Mouse (Mus musculus): ENCODE measurements around the gene Sardh. TPM values are rescaled to one million over a fixed set of nuclear protein-coding genes. Genes with fewer than 3 reads are reported as not detected.

Gene Sardh
- total RNA-seq (2014; fragmentation: Nextera tagmentation) (not detected in 2 replicates), total RNA-seq (2017) (0.82 TPM in 1 of 2 replicates, not detected in the other)

DNA sequence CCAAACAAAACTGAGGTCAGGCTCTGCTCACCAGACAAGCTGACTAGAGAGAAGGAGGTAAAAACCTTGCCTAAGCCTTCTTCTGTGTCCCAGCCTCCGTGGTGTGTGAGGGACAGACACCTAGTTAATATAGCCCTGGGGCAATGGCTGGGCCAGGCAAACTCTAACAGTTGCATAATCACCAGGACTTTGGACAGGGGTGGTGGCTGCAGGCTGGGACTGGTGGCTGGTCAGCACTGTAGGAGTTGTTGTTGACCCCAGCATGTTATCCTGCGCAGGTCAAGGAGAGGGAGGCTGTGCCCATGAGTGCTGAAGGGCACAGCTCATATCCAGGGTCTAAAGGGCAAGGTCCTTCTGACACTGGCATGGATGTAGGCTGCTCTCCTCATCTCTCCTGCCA lies at the start of gene Sardh:
Gene Sardh, minus strand, starts transcription at position 127 of the 400 bp plus-strand sequence.
- ATAC-seq (replicated peaks; ENCODE audit: poor library complexity, severe bottlenecking): no peak

DNA sequence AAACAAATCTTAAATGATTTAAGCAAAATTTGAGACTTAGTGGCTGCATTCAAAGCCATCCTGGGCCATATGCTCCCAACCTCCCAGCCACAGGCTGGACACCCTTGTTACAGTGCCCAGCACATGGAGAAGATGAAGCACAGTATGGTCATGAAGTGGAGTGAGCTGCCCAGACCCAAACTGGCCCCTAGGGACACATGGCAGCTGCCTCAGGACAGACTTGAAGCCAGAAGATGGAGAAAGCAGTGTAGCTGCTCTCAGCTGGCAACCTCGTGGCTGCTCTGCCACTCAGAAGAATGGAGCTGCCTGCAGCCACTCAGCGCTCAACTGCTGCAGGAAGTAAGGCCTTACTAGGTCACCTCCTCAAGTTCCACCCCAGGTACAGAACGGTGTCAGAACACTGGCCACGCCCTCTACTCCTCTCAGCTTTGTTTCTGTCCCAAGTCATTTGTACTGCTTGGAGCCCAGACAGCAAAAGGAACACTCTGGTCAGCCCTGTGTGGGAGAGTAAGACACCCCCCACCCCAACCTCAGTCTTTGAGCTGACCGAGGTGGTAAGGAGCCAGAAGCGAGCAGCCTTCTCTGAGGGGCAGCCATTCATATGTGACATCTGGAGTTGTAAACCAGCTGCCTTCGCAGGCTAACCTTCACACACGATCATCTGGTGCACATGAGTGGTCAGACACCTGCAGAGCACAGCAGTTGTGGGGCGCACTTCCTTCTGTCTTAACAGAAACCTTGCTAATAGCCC lies 48.7 kb upstream of the Sardh start:
- no peak for ATAC-seq (replicated peaks; ENCODE audit: poor library complexity, severe bottlenecking)

DNA sequence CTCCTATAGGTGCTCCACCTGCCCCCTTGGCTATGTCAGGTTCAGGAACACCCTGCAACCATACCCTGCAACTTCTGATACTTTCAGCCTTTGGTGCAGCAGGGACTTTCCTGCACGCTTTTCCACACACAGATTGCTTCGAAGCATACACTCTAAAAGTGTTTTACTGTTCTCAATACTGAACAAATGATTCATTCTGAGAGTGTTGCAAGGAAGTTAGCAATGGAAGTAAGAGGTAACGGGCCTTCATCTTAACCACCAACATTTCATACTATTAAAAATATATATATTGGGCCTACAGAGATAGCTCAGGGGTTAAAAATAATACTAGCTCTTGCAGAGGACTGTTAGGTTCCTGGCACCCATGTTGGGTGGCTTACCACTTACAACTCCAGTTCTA lies 46.6 kb upstream of the Sardh start:
- ATAC-seq (replicated peaks; ENCODE audit: poor library complexity, severe bottlenecking): no peak

DNA sequence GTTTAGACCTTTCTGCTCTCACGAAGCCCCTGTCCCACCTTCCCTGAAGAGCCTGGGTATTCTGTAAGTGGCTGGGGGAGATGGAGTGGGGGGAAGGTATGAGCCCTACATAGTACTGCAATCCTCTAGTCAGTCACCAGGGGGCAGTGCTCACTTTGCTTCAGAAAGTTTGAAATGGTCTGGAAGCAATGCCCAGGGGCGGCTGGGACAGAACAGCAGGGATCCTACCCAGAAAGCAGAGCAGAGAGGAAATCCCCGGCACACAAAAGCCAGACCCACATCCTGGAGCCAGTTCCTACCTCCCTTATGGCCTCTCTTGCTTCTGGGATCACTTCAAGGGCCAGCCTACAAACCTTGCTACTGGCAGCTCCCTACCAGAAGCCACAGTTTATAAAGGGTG lies 40.9 kb upstream of the Sardh start:
- ATAC-seq (replicated peaks; ENCODE audit: poor library complexity, severe bottlenecking): peak; percentile 77

DNA sequence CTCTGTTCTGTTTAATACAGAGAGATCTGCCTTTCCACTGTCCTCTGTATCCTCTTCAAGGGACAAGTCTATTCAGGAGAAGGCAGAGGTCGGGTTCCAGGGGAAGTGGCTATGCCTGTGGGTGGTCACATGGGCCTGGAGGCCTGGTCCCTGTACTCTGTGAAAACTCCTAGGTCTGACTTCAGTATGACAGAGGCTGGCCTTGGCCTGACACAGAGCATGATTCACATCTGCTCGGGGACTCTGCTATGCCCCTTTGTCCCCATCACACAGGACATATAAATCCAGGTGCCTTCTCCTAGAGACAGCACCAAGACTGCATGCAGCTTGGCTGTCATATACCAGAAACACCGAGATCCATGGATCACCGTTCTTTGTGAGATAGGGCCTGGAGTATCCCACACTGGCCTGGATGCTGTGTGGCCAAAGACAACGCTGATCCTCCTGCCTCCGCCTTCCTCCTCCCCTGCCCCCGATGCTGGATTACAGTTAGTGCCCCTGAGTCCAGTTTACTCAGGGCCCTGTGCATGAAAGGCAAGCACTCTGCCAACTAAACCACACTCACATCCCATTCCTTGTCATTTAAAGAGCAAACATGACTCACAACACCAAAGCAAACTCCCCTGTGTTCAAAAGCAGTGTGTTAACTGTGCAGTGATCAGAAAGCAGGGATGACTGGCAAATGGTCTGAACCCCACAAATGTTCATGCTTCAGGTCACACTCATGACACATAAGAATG lies 39.0 kb upstream of the Sardh start:
- ATAC-seq (replicated peaks; ENCODE audit: poor library complexity, severe bottlenecking): no peak

DNA sequence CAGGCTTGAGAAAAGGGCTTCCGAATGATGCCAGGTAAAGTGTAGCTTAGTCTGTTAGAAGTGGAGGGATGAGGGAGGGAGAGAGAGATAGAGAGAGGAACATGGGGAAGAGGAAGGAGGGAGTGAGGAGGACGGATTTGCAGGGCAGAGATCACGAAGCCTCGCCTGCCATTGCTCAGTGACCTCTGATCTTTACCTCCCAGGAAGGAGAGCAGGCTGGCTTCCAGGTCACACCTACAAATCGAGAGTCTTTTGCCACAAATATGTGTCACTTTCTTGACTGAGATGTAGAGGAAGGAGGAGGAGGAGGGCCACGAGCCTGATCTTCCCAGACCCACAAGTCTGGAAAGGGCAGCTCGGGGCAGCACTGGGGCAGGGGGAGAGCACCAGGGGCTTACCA lies 36.3 kb upstream of the Sardh start:
- ATAC-seq (replicated peaks; ENCODE audit: poor library complexity, severe bottlenecking): no peak

DNA sequence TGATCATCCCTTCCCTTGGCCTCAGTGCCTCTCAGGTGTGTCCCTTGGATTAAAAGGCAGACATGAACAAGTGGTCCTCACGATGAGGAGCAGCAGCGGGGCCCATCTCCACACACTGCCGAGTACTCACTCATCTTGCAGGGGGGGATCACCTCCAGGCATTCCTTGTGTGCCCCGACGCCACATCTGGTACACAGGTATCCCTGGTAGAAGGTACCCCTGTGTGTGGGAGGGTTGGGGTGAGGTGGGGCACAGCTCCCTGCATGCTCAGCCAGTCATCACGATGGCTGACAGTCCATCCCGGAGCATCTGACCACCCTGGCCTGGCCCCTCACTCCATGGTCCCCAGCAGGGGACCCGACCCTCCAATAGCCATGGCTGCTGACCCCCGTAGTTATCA lies 33.6 kb upstream of the Sardh start:
- ATAC-seq (replicated peaks; ENCODE audit: poor library complexity, severe bottlenecking): no peak

DNA sequence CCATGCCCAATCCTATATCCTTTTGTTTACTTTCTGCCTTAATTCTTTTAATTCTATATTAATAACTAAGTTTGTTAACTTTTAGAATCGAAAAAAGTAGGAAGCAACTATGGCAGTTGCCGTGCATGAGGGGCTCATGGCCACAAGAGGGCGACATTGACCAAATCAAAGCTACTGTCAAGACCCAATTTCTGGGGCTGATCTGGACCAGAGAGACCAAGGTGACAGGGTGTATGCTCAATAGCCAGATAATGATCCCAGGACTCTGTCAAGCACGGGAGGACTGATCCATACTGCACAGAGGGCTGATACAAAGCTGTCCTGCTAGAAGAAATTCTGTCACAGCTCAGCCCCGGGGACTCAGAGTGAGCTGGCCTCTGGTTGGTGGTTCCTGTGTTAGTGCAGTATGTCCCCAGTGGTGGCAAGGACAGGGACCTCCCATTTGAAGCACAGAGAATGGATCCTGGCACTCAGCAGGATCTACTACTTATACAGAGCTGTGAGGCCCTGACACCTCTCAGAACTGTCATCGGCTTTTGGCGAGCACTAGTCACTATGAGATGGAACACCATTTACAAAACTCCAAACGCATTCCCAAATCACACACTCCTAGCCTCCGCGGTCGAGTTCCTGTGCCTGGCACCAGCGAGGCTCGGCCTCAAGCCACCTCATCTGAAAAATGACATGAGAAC lies 32.9 kb upstream of the Sardh start:
- peak; percentile 55 for ATAC-seq (replicated peaks; ENCODE audit: poor library complexity, severe bottlenecking)

DNA sequence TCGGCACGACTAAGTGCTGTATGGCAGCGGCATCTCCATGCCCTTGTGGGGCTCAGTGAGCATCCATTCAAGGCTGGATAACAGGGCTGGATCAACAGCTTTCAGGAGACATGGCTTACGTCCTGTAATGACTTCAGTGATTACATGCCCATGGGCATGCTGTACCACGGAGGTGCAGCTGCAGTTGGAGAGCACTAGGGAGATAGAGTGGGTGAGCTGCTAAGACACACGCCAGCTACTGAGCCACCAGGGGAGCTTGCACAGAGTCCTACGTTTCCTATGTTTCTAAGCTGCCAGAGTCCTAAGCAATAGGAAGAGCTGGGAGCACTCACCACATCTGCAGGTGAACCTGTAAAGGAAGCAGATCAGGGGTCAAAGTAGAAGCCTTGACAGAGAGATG lies 30.7 kb upstream of the Sardh start:
- no peak for ATAC-seq (replicated peaks; ENCODE audit: poor library complexity, severe bottlenecking)

DNA sequence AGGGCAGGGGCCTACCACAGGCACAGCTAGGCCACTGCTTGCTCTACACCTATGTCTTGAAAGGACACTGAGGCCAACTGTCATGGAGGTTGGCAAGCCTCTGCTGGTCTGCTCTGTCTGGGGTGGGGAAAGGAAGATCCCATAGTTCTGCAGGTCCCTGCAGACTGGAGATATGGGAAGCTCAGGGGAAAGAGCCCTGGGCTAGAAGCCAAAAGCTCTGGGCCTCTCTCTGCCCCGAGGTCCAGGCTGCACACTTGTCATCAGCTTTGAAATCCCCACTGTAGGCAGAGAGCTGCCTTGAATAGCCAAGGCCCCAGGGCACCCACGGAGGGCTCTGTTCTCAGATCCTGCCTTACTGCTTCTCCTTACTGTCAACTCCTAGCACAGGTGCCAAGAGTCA lies 20.2 kb upstream of the Sardh start:
- no peak for ATAC-seq (replicated peaks; ENCODE audit: poor library complexity, severe bottlenecking)

DNA sequence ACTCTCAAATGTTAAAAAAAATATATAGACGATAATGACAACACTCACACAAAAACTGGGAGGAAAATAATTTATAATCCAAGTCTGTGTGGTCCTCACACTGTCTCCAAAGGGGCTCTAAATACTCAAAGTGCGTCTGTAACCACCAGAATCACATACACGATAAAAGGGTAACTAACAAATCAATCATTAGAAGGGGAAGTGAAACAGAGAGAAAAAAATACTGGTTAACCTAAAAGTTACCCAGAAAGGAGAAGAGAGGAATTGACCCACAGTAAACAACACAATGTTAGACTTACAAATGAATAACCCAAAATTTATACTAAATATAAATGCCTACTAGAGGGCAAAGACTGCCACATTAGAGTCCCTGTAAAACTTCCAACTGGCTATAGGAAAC lies 17.7 kb upstream of the Sardh start:
- ATAC-seq (replicated peaks; ENCODE audit: poor library complexity, severe bottlenecking): peak; percentile 60

DNA sequence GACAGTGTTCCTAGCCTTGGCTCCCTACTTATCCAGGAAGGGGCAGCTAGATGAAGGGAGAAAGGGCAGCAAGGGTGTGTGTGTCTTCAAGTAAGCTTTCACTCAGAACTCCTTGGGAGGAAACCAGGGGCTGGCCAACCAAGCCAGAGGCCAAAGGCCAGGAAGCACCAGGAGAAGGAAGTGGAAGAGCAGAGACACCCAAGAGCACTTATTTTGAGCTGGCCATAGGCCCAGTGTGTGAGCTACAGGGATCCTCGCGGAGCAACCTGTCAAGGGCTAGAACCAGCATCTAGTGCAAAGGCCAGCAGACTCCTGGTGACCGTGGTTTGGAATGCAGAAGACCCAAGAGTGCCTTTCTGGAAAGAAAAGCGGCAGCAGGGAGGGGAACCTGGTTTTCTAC lies 14.8 kb upstream of the Sardh start:
- no peak for ATAC-seq (replicated peaks; ENCODE audit: poor library complexity, severe bottlenecking)

DNA sequence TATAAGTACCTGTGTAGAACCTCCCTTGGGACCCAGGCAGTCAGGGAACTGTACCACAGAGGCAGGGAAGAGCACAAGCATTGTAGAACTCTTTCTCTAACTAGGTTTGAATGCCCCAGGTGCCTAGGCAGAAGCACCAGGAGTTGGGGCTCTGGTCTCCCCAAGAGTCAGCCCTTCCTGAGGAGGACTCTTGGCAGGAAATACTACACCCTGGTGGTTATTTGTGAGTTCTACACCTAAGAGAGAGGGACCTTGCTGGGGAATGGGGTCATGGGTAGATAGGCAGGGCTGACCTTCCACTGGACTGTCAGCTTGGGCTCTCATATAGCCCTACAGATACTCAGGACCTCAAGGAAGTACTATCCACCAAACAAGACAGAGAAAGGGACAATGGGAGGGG lies 3.3 kb upstream of the Sardh start:
- no peak for ATAC-seq (replicated peaks; ENCODE audit: poor library complexity, severe bottlenecking)

DNA sequence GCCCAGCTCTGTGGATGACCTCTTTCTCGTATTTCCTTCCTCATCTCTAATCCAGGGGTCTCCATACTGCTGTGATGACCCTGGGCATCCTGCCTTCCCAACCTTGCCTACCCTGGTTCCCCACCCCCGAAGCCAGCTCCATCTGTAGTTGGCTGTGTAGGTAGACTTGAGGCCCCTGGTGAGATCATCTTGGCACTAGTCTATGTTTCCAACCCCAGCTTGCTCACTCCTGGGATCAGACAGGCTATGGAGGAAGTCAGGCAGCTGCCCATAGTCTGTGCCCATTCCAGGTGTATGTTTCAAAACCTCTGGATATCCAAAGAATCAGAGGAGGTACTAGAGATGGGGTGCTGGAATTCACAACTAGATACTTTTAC lies 662 bp downstream of the Sardh start:
- ATAC-seq (replicated peaks; ENCODE audit: poor library complexity, severe bottlenecking): no peak

DNA sequence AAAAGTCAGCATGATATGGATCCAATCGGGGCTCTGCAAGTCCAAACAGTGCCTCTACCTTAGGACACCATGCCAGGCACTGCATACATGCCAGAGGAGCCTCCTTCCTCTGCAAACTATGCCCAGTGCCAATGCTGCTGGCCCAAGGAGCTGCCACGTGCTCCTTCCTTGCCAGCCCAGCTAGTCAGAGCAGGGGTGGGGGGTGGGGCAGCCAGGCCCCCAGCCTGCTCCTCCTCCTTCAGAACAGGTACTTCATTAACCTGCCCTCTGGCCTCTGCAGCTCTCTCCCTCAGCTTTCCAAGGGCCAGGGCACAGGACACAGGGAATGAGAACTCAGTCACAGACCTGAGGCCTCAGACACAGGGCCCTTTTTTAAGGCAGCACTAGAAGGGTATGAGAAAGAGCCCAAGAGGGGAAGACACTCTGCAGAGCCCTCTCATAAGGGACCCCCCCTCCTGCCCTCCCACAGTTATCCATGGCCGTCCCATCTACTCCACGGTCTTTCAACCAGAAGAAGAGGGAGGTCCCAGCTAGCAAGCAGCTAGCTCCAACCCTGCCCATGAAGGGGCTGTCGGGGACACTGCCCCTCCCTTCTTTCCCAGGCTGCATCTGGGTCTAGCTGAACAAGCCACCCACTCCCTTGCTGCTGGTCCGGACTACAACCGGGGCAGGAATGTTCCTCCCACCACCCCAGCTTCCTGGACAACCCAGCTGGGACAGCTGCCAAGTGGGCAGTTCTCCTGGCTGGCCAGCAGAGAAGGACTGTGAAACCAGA lies 1.2 kb downstream of the Sardh start:
- no peak for ATAC-seq (replicated peaks; ENCODE audit: poor library complexity, severe bottlenecking)

DNA sequence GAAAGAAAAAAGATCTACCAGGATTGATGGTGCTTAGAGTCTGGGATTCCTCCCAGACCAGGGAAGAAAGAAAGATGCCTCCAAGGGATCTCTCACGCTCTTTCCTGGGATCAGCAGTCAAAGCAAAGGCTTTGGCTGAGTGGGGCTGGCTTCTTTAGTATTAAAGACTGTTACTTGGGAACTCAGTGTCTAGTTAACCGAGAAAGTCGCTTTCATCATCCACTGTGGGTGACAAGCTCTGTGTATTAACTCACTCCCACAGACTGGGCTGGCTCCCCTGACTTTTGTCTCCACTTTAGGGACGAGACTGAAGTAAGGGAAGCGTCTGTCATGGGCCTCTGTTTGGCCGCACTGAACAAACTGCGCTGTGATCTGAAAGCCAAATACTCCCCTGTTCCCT lies 2.2 kb downstream of the Sardh start:
- no peak for ATAC-seq (replicated peaks; ENCODE audit: poor library complexity, severe bottlenecking)

DNA sequence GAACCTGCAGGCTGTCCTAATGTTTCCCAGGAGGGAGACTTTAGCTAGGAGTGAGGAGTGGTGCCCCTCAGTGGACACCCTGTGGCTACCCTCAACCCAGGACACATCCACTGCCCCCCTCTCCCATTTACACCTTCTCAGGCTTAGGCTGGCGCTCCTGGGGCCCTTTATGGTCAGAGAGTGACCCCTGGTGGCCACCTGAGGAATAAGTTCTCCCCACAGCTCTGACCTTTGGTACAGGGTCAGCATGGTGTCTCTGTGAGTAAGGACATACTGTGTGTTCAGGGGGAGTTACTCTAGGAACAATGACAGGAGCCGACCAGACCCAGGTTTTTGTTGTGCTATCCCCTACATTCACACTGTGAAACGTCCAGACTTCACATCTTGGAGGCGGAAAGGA lies 10.8 kb downstream of the Sardh start:
- ATAC-seq (replicated peaks; ENCODE audit: poor library complexity, severe bottlenecking): peak; percentile 57

DNA sequence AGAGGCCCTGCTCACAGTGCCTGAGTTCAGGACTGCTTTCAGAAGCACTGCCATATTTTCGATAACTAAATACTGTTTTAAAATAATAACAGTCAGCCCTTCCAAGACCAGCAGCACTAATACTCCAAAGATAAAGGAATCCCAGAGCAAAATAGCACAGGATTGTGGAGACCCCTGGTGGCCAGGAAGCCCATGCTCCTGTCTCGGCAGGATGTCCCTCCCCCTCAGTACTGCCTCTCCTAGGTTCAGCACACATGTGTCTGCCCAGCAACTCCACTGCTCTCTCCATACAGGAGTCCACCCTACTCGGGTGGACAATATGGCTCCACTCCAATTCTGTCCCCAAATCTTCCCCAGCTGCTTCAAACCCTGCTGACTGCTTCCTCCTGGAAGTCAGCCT lies 12.4 kb downstream of the Sardh start:
- ATAC-seq (replicated peaks; ENCODE audit: poor library complexity, severe bottlenecking): peak; percentile 35; the same call in 1 of the 2 replicates

DNA sequence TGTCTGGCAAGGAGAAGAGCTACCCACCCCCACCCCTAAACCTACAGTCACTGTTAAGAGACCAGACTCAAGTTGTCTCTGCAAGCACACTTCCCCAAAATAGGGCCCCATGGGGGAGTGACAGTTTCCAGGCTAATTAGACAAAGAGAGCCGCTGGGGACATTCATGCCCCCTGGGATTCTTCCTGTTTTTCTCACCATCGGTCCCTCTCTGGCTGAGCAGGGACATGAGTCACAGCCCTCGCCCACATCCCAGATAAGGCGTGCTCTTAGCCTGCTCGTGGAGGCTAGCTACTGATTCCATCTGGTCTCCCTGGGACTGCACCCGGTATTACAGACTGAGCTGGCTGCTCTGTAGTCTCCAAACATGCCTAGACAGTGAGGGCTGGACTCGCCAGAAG lies 15.8 kb downstream of the Sardh start:
- ATAC-seq (replicated peaks; ENCODE audit: poor library complexity, severe bottlenecking): peak; percentile 88

DNA sequence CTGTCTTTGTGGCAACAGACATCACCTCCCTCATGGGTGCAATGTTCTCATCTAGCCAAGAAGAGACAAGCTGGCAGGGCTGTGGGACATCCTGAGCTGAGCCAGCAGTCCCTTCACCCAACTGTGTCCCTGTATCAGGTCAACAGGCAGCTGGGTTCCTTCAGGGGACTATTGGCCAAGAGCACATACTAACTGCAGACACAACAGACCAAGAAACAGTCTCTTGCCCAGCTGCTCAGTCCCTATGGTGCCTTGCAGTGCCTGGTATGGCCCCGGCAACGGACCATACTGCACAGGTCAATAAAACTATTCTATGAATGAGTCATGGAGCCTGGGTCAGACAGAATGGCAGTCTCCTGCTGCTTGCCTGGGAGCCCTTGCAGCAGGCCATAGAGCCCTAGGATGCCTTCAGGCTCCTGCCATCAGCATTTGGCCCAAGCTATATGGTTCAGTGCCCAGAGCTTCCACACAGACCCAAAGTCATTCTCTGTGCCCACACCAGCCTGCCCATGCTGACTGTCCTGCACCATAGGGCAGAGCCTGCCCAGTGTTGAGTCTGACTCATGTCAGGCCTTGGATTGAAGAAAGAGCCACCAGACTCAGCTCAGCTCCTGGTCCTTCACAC lies 18.5 kb downstream of the Sardh start:
- ATAC-seq (replicated peaks; ENCODE audit: poor library complexity, severe bottlenecking): no peak

Measured in granulocyte monocyte progenitor cell, adult 5-6 weeks (primary cell).